Mouse (Mus musculus): ENCODE results near the gene Wfdc8. TPM values are rescaled to one million over a fixed set of nuclear protein-coding genes. Genes with fewer than 3 reads are reported as not detected.
A peak's percentile ranks its signal among the peaks of the same experiment; 100 is the strongest.
"Not testable (repeated sequence)": the region's sequence is repeated elsewhere in the genome, so short reads cannot be mapped to it uniquely, and the experiment has no call there.

The Wfdc8 gene
- polyA plus RNA-seq, 1 experiment from 2014 or later: not detected

- no peak for ATAC-seq (ENCODE audit: insufficient number of reproducible peaks, low FRiP score, low TSS enrichment, low read depth)
- no peak overlapping the region for H3K27ac ChIP-seq
- WGBS: 92% methylated on average over 3 of the region's 3 CpGs
- no peaks in the 10 kb centered on the region for H3K4me1 ChIP-seq
- no peaks in the 10 kb centered on the region for H3K27me3 ChIP-seq
- no peaks in the 10 kb centered on the region for H3K36me3 ChIP-seq
- H3K4me3 ChIP-seq: no peak overlapping the region
- H3K9ac ChIP-seq: no peak overlapping the region
- no peak overlapping the region for H3K4me2 ChIP-seq
- H3K9me3 ChIP-seq: no peaks in the 10 kb centered on the region
Observed at GRCm38 (mm10) chr2:164603482-164603881, 9.9 kb downstream of the Wfdc8 start.

DNA sequence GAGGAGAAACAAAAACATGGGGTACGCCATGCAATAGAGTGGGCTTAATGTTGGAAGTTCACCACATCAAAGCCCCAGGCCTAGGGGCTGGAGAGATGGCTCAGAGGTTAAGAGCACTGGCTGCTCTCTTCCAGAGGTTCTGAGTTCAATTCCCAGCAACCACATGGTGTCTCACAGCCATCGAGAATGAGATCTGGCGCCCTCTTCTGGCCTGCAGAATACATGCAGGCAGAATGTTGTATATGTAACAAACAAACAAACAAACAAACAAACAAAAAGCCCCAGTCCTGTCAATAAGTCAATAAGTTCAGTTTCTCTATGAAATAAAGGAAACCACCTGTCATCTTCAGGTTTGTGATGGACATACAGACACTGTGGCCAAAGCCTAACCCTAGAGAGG is 13.2 kb downstream of the Wfdc8 start:
- Histone ChIP-seq H3K4me2 (no peak overlapping the region), H3K9me3 (no peaks in the 10 kb centered on the region), H3K36me3 (no peaks in the 10 kb centered on the region), H3K9ac (no peak overlapping the region), H3K4me3 (no peak overlapping the region), H3K27me3 (no peaks in the 10 kb centered on the region), H3K4me1 (no peaks in the 10 kb centered on the region), H3K27ac (no peak overlapping the region)
- WGBS: 61% methylated on average over 3 of the region's 3 CpGs
- ATAC-seq (ENCODE audit: insufficient number of reproducible peaks, low FRiP score, low TSS enrichment, low read depth): no peak

GRCm38 (mm10) chr2:164593494-164593893 is 19.9 kb downstream of the Wfdc8 start, which contains the start of gene Eppin:
Gene Eppin (minus strand): TSS chr2:164593594.
- Histone ChIP-seq H3K4me1 (no peaks in the 10 kb centered on the region), H3K27me3 (no peaks in the 10 kb centered on the region)
- 79% methylated on average over 4 of the region's 4 CpGs for WGBS

GRCm38 (mm10) chr2:164592014-164592413 is 21.4 kb downstream of the Wfdc8 start:
- 7% methylated on average over 4 of the region's 4 CpGs for WGBS

More at GRCm38 (mm10) chr2:164593494-164593893, 19.9 kb downstream of the Wfdc8 start, which contains the start of gene Eppin:
- no peak for ATAC-seq (ENCODE audit: insufficient number of reproducible peaks, low FRiP score, low TSS enrichment, low read depth)
- Histone ChIP-seq H3K9me3 (no peaks in the 10 kb centered on the region), H3K9ac (no peak within 1 kb of the TSS), H3K27ac (no peak within 1 kb of the TSS), H3K4me2 (no peak within 1 kb of the TSS), H3K4me3 (no peak within 1 kb of the TSS), H3K36me3 (no peaks in the 10 kb centered on the region)

GRCm38 (mm10) chr2:164585025-164585725 is 28.3 kb downstream of the Wfdc8 start, which contains the start of gene Wfdc6a:
Gene Wfdc6a (minus strand): TSS chr2:164585447.
- not testable (repeated sequence) for H3K9ac ChIP-seq

More at GRCm38 (mm10) chr2:164592014-164592413, 21.4 kb downstream of the Wfdc8 start:
- no peak for ATAC-seq (ENCODE audit: insufficient number of reproducible peaks, low FRiP score, low TSS enrichment, low read depth)
- no peaks in the 10 kb centered on the region for H3K36me3 ChIP-seq
- H3K27me3 ChIP-seq: no peaks in the 10 kb centered on the region
- H3K4me2 ChIP-seq: no peak overlapping the region
- H3K4me1 ChIP-seq: no peaks in the 10 kb centered on the region
- no peak overlapping the region for H3K27ac ChIP-seq
- no peak overlapping the region for H3K4me3 ChIP-seq
- H3K9me3 ChIP-seq: no peaks in the 10 kb centered on the region
- H3K9ac ChIP-seq: no peak overlapping the region

DNA sequence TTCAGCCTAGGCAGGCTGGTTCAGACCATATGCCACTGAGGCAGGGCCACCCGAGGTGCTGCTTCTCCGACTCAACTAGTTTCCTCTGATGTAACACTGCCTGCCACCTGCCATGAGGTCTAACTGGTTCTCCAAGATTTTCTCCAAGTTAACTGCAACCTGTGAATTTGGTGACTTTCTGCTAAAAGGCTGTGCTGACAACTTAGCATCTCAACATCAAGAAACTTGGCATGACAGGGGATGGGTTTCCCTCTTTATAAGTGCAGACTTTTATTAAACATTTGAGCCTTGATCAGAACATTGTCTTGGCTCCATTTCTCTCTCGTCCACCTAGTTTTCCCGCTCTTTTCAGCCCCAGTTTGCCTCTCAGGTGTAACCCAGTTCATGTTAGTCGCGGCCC is 40.1 kb downstream of the Wfdc8 start, which contains the start of gene Spint3:
Gene Spint3 (minus strand): TSS at position 101 of the 400 bp plus-strand sequence.
- H3K9ac ChIP-seq; H3K4me1 ChIP-seq; H3K9me3 ChIP-seq; ATAC-seq (ENCODE audit: insufficient number of reproducible peaks, low FRiP score, low TSS enrichment, low read depth); H3K27me3 ChIP-seq; H3K4me3 ChIP-seq; H3K4me2 ChIP-seq; H3K27ac ChIP-seq; H3K36me3 ChIP-seq: not testable (repeated sequence)
- 76% methylated on average over 6 of the region's 6 CpGs for WGBS

More at GRCm38 (mm10) chr2:164585025-164585725, 28.3 kb downstream of the Wfdc8 start, which contains the start of gene Wfdc6a:
- H3K27ac ChIP-seq; H3K9me3 ChIP-seq; H3K4me3 ChIP-seq; H3K4me2 ChIP-seq; H3K36me3 ChIP-seq; H3K4me1 ChIP-seq; H3K27me3 ChIP-seq; ATAC-seq (ENCODE audit: insufficient number of reproducible peaks, low FRiP score, low TSS enrichment, low read depth): not testable (repeated sequence)
- 50% methylated on average over 13 of the region's 13 CpGs for WGBS

DNA sequence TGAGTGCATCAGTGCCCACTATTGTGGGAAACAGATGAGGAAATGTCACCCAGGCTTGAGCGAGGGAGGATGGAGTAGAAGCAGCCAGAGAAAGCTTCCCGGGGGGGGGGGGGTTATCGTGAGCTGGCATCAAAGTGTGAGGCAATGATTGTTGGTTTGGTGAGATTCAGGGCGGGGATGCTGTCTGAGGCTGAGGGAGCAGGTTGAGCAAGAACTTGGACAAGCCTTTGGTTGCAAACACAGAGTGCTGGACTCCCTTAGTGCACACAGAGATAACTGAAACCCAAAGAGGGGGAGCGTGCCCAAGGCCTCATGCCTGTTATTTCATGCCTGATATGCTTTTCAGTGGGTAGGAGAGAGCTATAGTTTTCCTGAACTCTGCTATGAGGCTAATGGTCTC is 46.0 kb downstream of the Wfdc8 start:
- Histone ChIP-seq H3K27ac (no peak overlapping the region), H3K4me1 (peaks cover 19% of the 10 kb centered on the region), H3K27me3 (peaks cover 2% of the 10 kb centered on the region; the same call in 1 of the 2 replicates), H3K4me3 (no peak overlapping the region), H3K4me2 (no peak overlapping the region), H3K9ac (no peak overlapping the region), H3K36me3 (no peaks in the 10 kb centered on the region), H3K9me3 (no peaks in the 10 kb centered on the region)
- 86% methylated on average over 4 of the region's 5 CpGs for WGBS
- no peak for ATAC-seq (ENCODE audit: insufficient number of reproducible peaks, low FRiP score, low TSS enrichment, low read depth)

DNA sequence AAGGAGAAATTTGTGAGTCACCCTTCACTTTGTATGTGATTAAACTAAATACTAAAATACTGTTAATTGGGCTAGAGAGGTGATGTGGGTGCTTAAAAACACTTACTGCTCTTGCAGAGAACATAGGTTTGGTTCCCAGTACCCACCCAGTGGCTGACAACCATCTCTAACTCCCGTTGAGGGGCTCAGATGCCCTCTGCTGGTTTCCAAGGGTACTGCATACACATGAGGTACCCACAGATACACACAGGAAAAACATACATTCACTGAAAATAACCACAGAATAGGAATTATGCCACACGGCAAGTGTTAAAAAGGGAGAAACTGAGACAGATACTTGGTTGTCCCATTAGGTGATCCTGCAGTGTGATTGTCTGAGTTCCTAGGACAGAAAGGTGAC is 46.4 kb downstream of the Wfdc8 start:
- Histone ChIP-seq H3K4me2 (no peak overlapping the region), H3K36me3 (no peaks in the 10 kb centered on the region), H3K27ac (no peak overlapping the region), H3K4me1 (peaks cover 24% of the 10 kb centered on the region), H3K9me3 (no peaks in the 10 kb centered on the region), H3K4me3 (no peak overlapping the region), H3K27me3 (peaks cover 6% of the 10 kb centered on the region; the same call in 1 of the 2 replicates), H3K9ac (no peak overlapping the region)
- 74% methylated on average over 2 of the region's 2 CpGs for WGBS
- no peak for ATAC-seq (ENCODE audit: insufficient number of reproducible peaks, low FRiP score, low TSS enrichment, low read depth)

DNA sequence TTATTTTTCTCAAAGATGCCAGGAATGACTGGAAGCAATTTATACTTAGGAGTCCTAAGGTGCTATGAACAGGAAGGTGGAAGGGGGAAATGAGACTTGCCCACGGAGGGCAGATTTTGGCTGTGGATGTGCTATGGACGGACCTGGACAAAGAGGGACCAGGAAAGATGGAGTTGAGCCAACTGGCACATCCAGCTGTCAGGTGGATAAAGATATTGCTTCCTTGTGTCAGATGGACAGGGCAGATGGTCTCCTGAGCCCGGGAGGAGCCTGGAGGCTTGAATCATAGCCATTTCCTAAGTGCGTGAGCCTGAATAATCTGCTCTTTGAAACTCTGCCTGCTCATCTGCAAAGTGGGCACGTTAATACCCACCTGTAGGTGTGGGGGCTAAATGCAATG is 49.1 kb downstream of the Wfdc8 start:
- H3K9ac ChIP-seq: no peak overlapping the region
- H3K4me2 ChIP-seq: no peak overlapping the region; the same call in 1 of the 2 replicates
- WGBS: 60% methylated on average over 5 of the region's 5 CpGs
- H3K9me3 ChIP-seq: no peaks in the 10 kb centered on the region
- peaks cover 24% of the 10 kb centered on the region for H3K4me1 ChIP-seq
- no peak for ATAC-seq (ENCODE audit: insufficient number of reproducible peaks, low FRiP score, low TSS enrichment, low read depth)
- no peak overlapping the region for H3K4me3 ChIP-seq
- no peaks in the 10 kb centered on the region for H3K36me3 ChIP-seq
- H3K27ac ChIP-seq: no peak overlapping the region
- peaks cover 6% of the 10 kb centered on the region; the same call in 1 of the 2 replicates for H3K27me3 ChIP-seq

GRCm38 (mm10) chr2:164563339-164564038 is 49.9 kb downstream of the Wfdc8 start:
- Histone ChIP-seq H3K27me3 (peaks cover 6% of the 10 kb centered on the region; the same call in 1 of the 2 replicates), H3K4me2 (peak overlapping the region; percentile 95), H3K9me3 (no peaks in the 10 kb centered on the region), H3K27ac (peak overlapping the region; percentile 33; the same call in 1 of the 2 replicates), H3K9ac (peak overlapping the region; percentile 55), H3K4me3 (peak overlapping the region; percentile 42), H3K36me3 (no peaks in the 10 kb centered on the region), H3K4me1 (peaks cover 32% of the 10 kb centered on the region)
- WGBS: 1% methylated on average over 31 of the region's 32 CpGs
- peak; percentile 53; the same call in 1 of the 2 replicates for ATAC-seq (ENCODE audit: insufficient number of reproducible peaks, low FRiP score, low TSS enrichment, low read depth)

GRCm38 (mm10) chr2:164562391-164563188 is 50.8 kb downstream of the Wfdc8 start, which contains the start of gene Wfdc2:
Gene Wfdc2 (plus strand): TSS chr2:164562413.
- Histone ChIP-seq H3K9ac (peak within 1 kb of the TSS; percentile 55), H3K36me3 (no peaks in the 10 kb centered on the region), H3K9me3 (no peaks in the 10 kb centered on the region), H3K4me2 (peak within 1 kb of the TSS; percentile 95), H3K27me3 (peaks cover 6% of the 10 kb centered on the region; the same call in 1 of the 2 replicates), H3K4me3 (peak within 1 kb of the TSS; percentile 42), H3K4me1 (peaks cover 32% of the 10 kb centered on the region), H3K27ac (0 out of 2 replicates have a peak within 1 kb of the TSS, but pooled peaks have one; percentile 33)
- no peak for ATAC-seq (ENCODE audit: insufficient number of reproducible peaks, low FRiP score, low TSS enrichment, low read depth)
- WGBS: 5% methylated on average over 24 of the region's 24 CpGs

All from limb, embryonic 15.5 days (tissue).